Mouse (Mus musculus): ENCODE measurements around the gene Itgb4. TPM values are rescaled to one million over a fixed set of nuclear protein-coding genes. Genes with fewer than 3 reads are reported as not detected.
"Not testable (repeated sequence)": the region's sequence is repeated elsewhere in the genome, so short reads cannot be mapped to it uniquely, and the experiment has no call there.

Itgb4 gene
- total RNA-seq, 2 experiments from 2014 or later = not detected

- ATAC-seq (replicated peaks; ENCODE audit: low FRiP score, poor library complexity, severe bottlenecking) = no peak
Observed at GRCm38 (mm10) chr11:116005701-116006419, 31.4 kb downstream of the Itgb4 start.

GRCm38 (mm10) chr11:116007095-116007850 is 32.8 kb downstream of the Itgb4 start:
- ATAC-seq (replicated peaks; ENCODE audit: low FRiP score, poor library complexity, severe bottlenecking) = no peak

- no peak for ATAC-seq (replicated peaks; ENCODE audit: low FRiP score, poor library complexity, severe bottlenecking)
Observed at GRCm38 (mm10) chr11:116008411-116008810, 33.9 kb downstream of the Itgb4 start.

GRCm38 (mm10) chr11:116008832-116009375 is 34.4 kb downstream of the Itgb4 start:
- ATAC-seq (replicated peaks; ENCODE audit: low FRiP score, poor library complexity, severe bottlenecking) = no peak

- no peak for ATAC-seq (replicated peaks; ENCODE audit: low FRiP score, poor library complexity, severe bottlenecking)
Observed at GRCm38 (mm10) chr11:116009661-116010060, 35.2 kb downstream of the Itgb4 start.

- ATAC-seq (replicated peaks; ENCODE audit: low FRiP score, poor library complexity, severe bottlenecking) = no peak
Observed at GRCm38 (mm10) chr11:116010146-116010545, 35.6 kb downstream of the Itgb4 start.

GRCm38 (mm10) chr11:116010948-116011347 is 36.4 kb downstream of the Itgb4 start:
- no peak for ATAC-seq (replicated peaks; ENCODE audit: low FRiP score, poor library complexity, severe bottlenecking)

GRCm38 (mm10) chr11:116011529-116012261 is 37.2 kb downstream of the Itgb4 start:
- ATAC-seq (replicated peaks; ENCODE audit: low FRiP score, poor library complexity, severe bottlenecking) = no peak

- peak; percentile 82 for ATAC-seq (replicated peaks; ENCODE audit: low FRiP score, poor library complexity, severe bottlenecking)
Observed at GRCm38 (mm10) chr11:116012262-116012947, 37.9 kb downstream of the Itgb4 start, which contains the start of gene Galk1. Gene Galk1 (minus strand): TSS chr11:116012719.

- no peak for ATAC-seq (replicated peaks; ENCODE audit: low FRiP score, poor library complexity, severe bottlenecking)
Observed at GRCm38 (mm10) chr11:116014821-116015220, 40.3 kb downstream of the Itgb4 start.

GRCm38 (mm10) chr11:116018106-116018505 is 43.6 kb downstream of the Itgb4 start:
- ATAC-seq (replicated peaks; ENCODE audit: low FRiP score, poor library complexity, severe bottlenecking) = peak; percentile 36

GRCm38 (mm10) chr11:116018867-116019266 is 44.4 kb downstream of the Itgb4 start:
- ATAC-seq (replicated peaks; ENCODE audit: low FRiP score, poor library complexity, severe bottlenecking) = not testable (repeated sequence)

- no peak for ATAC-seq (replicated peaks; ENCODE audit: low FRiP score, poor library complexity, severe bottlenecking)
Observed at GRCm38 (mm10) chr11:116019360-116019791, 44.9 kb downstream of the Itgb4 start.

- no peak for ATAC-seq (replicated peaks; ENCODE audit: low FRiP score, poor library complexity, severe bottlenecking)
Observed at GRCm38 (mm10) chr11:116019976-116020411, 45.5 kb downstream of the Itgb4 start.

- ATAC-seq (replicated peaks; ENCODE audit: low FRiP score, poor library complexity, severe bottlenecking) = no peak
Observed at GRCm38 (mm10) chr11:116020519-116020922, 46.0 kb downstream of the Itgb4 start.

GRCm38 (mm10) chr11:116021328-116022220 is 47.1 kb downstream of the Itgb4 start:
- no peak for ATAC-seq (replicated peaks; ENCODE audit: low FRiP score, poor library complexity, severe bottlenecking)

GRCm38 (mm10) chr11:116022256-116022780 is 47.8 kb downstream of the Itgb4 start:
- ATAC-seq (replicated peaks; ENCODE audit: low FRiP score, poor library complexity, severe bottlenecking) = no peak

GRCm38 (mm10) chr11:116023074-116023770 is 48.7 kb downstream of the Itgb4 start:
- peak; percentile 28 for ATAC-seq (replicated peaks; ENCODE audit: low FRiP score, poor library complexity, severe bottlenecking)

All from erythroid progenitor cell, adult 5-6 weeks (primary cell).